Mouse (Mus musculus) liver, postnatal 0 days (tissue): ENCODE results near the gene Ctf2.

Experiments
- CTCF ChIP-seq: sonication (generic); IDR thresholded peaks from 2 replicates; pipeline ENCODE4 v1.5.1; 2016; ENCODE audit warnings: antibody characterized with exemption, low read depth
- EP300 ChIP-seq: IDR thresholded peaks from 2 replicates; pipeline ENCODE4 v1.6.1; 2016; ENCODE audit warnings: antibody characterized with exemption, low read depth, mild to moderate bottlenecking

DNA sequence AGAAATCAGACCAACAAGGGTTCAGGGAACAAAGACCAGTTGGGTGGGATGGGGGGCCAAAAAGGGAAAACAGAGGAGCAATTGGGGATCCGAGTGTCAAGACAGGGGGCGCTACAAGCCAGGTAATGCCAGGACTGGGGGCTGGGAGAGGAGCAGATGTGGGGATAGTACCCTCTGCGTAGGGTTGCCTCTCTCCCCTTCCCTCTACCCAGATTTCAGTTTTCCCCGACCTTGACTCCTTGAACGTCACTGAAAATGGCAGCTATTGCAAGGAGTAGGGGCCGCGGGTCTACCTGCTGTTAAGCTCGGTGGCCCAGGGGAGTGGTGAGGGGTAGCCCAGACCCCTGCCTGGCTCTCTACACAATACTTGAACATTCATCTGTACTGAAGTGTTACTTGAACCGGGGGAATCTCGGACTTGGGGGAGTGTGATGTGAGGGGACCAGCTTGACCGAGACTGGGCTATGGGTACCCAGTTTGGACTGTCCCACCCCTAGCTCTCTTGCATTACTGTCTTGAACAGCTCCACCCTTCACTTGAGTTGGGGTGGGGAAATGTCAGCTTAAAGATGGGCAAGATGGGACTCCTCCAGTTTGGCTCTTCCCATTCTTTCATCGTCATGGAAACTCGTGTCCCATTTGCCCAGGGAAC, 36.5 kb upstream of the Ctf2 start:
- TF ChIP-seq CTCF (peak; percentile 55), EP300 (no peak)
